Mouse (Mus musculus) E14TG2a.4 (cell line): Measurements from ENCODE around the gene Epb42.
"Not testable (repeated sequence)": the region's sequence is repeated elsewhere in the genome, so short reads cannot be mapped to it uniquely, and the experiment has no call there.

Experiments used
- H3K27me3 ChIP-seq: 2 replicates; pipeline ENCODE4 v1.6.1; 2014; ENCODE audit warnings: low read length, control low read depth; ENCODE audit not compliant: insufficient read depth
- H3K36me3 ChIP-seq: 2 replicates; pipeline ENCODE4 v1.6.1; 2014; ENCODE audit warnings: low read length, control low read depth; ENCODE audit not compliant: insufficient read depth
- H3K4me1 ChIP-seq: replicated peaks from 2 replicates; pipeline ENCODE4 v1.6.1; 2014; ENCODE audit warnings: low read depth, low read length, control low read depth
- H3K4me3 ChIP-seq: replicated peaks from 2 replicates; pipeline ENCODE4 v1.5.1; 2014; ENCODE audit warnings: mild to moderate bottlenecking, low read length
- H3K9me3 ChIP-seq: 2 replicates; pipeline ENCODE4 v1.6.1; 2014; ENCODE audit warnings: low read length, control low read depth
- CTCF ChIP-seq: conservative IDR thresholded peaks from 2 replicates; pipeline ENCODE4 v1.5.1; 2014; ENCODE audit warnings: low read length
- NANOG ChIP-seq: IDR thresholded peaks from 2 replicates; pipeline ENCODE4 v1.6.1; 2014; ENCODE audit warnings: borderline replicate concordance, low read length, mixed read lengths
- POU5F1 ChIP-seq: IDR thresholded peaks from 2 replicates; pipeline ENCODE4 v1.6.1; 2014; ENCODE audit warnings: low read length, borderline replicate concordance

The Epb42 gene

GRCm38 (mm10) chr2:120977926-120978692, 58.8 kb downstream of the Epb42 start:
- H3K4me1 ChIP-seq: peaks cover 22% of the 10 kb centered on the region
- H3K36me3 ChIP-seq: no peaks in the 10 kb centered on the region
- peaks cover 10% of the 10 kb centered on the region for H3K27me3 ChIP-seq
- TF ChIP-seq CTCF: no peak
- no peak for TF ChIP-seq POU5F1
- TF ChIP-seq NANOG: no peak
- no peaks in the 10 kb centered on the region for H3K9me3 ChIP-seq
- peak overlapping the region; percentile 90 for H3K4me3 ChIP-seq

DNA sequence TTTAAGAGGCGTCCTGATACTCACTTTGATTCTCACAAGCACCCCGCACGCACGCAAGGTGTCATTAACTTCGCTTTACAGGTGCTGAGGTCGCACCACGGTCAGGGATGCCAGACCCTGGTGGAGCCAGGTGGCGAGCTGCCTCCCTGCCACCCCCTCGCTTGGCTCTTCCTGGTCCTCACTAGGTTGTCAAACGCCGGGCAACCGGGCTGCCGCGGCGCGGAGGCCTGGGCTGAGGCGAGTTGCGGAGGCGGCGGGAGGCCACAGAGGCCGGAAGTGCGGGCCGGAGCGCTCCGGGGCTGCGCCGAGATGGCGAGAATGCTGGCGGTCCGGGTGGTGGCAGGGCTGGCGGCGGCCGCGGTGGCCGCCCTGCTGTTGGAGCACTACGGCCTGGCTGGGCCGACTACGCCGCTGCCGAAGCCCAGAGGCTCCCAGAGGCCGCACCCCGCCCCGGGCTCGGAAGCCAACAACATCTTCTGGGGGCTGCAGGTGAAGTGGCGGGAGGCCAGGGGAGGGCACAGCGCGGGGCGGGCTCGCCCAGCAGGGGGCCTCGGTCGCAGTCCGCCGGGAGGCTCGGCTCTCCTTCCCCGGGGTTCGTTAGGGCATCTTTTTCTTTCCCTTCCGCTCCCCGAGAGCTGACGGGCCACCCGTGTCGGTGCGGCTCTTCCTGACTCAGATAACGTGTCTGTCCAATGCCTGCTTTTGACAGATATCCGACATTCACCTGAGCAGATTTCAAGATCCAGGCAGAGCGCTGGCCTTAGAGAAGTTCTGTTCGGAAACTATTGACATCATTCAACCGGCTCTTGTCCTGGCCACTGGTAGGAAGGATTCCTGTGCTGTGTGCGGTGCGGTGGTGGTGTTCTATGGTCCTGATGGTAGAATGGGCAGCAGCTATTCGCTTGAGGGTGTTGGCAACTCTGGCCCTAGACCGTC, 59.6 kb downstream of the Epb42 start, which contains the start of gene Tmem62:
Tmem62 (plus strand) TSS at position 28 of the 936 bp plus-strand sequence.
- Histone ChIP-seq H3K4me1 (peaks cover 26% of the 10 kb centered on the region), H3K27me3 (peaks cover 10% of the 10 kb centered on the region), H3K36me3 (no peaks in the 10 kb centered on the region), H3K4me3 (peak within 1 kb of the TSS; percentile 90), H3K9me3 (no peaks in the 10 kb centered on the region)
- TF ChIP-seq NANOG: no peak
- TF ChIP-seq CTCF: no peak
- no peak for TF ChIP-seq POU5F1

GRCm38 (mm10) chr2:120976308-120976707, 60.6 kb downstream of the Epb42 start:
- Histone ChIP-seq H3K4me3 (no peak overlapping the region), H3K27me3 (peaks cover 10% of the 10 kb centered on the region), H3K4me1 (peaks cover 27% of the 10 kb centered on the region), H3K9me3 (no peaks in the 10 kb centered on the region), H3K36me3 (no peaks in the 10 kb centered on the region)
- TF ChIP-seq POU5F1: no peak
- TF ChIP-seq CTCF: peak; percentile 87
- no peak for TF ChIP-seq NANOG

- H3K9me3 ChIP-seq: no peaks in the 10 kb centered on the region
- H3K4me1 ChIP-seq: peaks cover 29% of the 10 kb centered on the region
- no peaks in the 10 kb centered on the region for H3K36me3 ChIP-seq
- peaks cover 10% of the 10 kb centered on the region for H3K27me3 ChIP-seq
- H3K4me3 ChIP-seq: peak overlapping the region; percentile 54
- TF ChIP-seq CTCF: no peak
- no peak for TF ChIP-seq NANOG
- no peak for TF ChIP-seq POU5F1
Observed at GRCm38 (mm10) chr2:120972964-120973363, 63.9 kb downstream of the Epb42 start.

DNA sequence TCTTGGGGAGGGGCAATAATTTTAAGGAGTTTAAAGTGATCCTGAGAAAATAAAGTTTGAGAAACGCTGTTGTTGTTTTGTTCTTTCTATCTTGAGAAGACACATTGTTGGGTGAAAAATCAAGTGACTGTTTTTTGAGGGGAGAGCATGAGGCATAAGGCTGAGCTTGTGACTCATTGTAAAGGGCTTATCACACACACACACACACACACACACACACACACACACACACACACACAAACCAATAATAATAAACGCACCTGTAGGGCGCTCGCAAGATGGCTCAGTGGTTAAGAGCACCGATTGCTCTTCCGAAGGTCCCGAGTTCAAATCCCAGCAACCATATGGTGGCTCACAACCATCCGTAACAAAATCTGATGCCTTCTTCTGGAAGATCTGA, 64.6 kb downstream of the Epb42 start:
- not testable (repeated sequence) for H3K27me3 ChIP-seq, H3K36me3 ChIP-seq, H3K9me3 ChIP-seq, H3K4me3 ChIP-seq
- peaks cover 25% of the 10 kb centered on the region for H3K4me1 ChIP-seq

DNA sequence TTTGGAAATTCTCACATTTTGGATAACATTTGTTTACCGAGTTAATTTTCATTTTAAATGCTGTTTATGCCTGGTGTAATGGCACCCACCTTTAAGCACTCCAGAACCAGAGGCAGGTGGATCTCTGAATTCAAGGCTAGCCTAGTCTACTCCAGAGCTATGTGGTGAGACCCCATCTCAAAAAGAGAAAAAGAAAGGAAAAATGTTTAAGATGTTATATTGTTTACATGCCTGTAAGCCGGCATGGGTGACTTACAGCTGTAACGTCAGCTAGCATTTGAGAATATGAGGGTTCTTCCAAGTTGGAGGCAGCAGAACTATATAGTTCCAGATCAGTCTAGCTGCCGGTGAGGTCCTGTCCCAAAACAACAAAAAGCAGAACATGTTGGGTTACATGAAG, 65.1 kb downstream of the Epb42 start:
- no peaks in the 10 kb centered on the region for H3K9me3 ChIP-seq
- no peak for TF ChIP-seq NANOG
- TF ChIP-seq CTCF: no peak
- no peak for TF ChIP-seq POU5F1
- H3K4me3 ChIP-seq: no peak overlapping the region

DNA sequence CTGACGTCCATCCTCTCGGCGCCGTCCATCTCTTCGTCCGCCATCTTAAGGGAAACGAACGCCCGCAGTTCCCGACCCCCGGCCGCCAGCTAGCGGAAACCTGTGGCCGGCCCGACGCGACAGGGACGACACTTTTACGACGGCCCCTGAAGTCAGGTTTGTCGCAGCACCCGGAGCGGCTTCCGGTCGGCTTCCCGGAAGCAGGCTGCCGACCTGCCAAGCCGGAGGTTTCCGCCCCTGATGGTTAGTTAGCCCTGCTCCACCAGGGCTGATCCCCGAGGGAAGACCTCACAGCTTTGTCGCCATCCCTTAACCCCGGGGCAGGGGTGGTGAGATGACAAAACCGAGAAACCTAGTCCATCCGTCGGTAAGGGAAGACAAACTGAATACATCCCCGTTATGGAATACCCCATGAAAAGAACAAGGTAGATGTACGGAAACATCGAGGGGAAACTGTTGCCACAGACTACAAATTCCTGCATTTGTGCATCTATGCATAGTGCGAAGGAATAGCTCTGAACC, 66.3 kb downstream of the Epb42 start, which contains the start of gene Ubr1:
Ubr1 (minus strand) TSS at position 157 of the 522 bp plus-strand sequence.
- peaks cover 7% of the 10 kb centered on the region; the same call in 1 of the 2 replicates for H3K36me3 ChIP-seq
- no peaks in the 10 kb centered on the region for H3K27me3 ChIP-seq
- H3K4me1 ChIP-seq: peaks cover 22% of the 10 kb centered on the region
- peak within 1 kb of the TSS; percentile 95 for H3K4me3 ChIP-seq
- H3K9me3 ChIP-seq: no peaks in the 10 kb centered on the region
- TF ChIP-seq NANOG (no peak), CTCF (no peak), POU5F1 (no peak)

More for the DNA sequence above, 65.1 kb downstream of the Epb42 start:
- Histone ChIP-seq H3K4me1 (peaks cover 24% of the 10 kb centered on the region), H3K27me3 (no peaks in the 10 kb centered on the region), H3K36me3 (peaks cover 2% of the 10 kb centered on the region; the same call in 1 of the 2 replicates)

- Histone ChIP-seq H3K27me3 (no peaks in the 10 kb centered on the region), H3K9me3 (no peaks in the 10 kb centered on the region), H3K4me3 (peak overlapping the region; percentile 95), H3K4me1 (peaks cover 22% of the 10 kb centered on the region), H3K36me3 (peaks cover 7% of the 10 kb centered on the region; the same call in 1 of the 2 replicates)
- TF ChIP-seq POU5F1: no peak
- no peak for TF ChIP-seq CTCF
- no peak for TF ChIP-seq NANOG
Observed at GRCm38 (mm10) chr2:120970045-120970539, 66.8 kb downstream of the Epb42 start.
